14 mouse cellular contexts compared by ENCODE assay signal in the genomic region with DNA sequence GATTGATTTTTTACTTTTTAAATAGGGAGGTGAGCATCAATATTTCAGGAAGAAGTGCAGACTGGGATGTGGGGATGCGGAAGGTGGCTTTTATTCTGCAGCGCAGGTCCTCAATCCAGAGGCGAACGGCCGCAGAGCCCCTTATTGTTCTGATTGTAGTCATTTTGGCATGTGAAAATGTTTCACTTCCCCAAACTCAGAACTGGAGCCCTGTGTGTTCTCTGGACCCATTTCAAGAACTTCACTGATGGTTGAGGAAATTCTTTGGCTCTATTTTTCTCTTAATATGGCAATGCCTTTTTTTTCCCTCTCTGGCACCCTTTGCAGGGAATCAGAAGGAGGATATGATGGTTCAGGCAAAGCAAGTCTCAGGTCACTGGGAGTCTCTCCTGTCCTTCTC. TPM values are rescaled to one million over a fixed set of nuclear protein-coding genes. Genes with fewer than 3 reads are reported as not detected.
A peak's percentile ranks its signal among the peaks of the same experiment; 100 is the strongest.
DNase-seq lines count a peak whose midpoint lies in the region; ATAC-seq and TF ChIP-seq lines count a peak whose summit lies in the region.
"Had no signal": no experiment of that assay in that cellular context is flagged by ENCODE, and none has a peak within 500 bp of the region (broad histone marks: within the 10 kb centered on the region; RNA-seq: fewer than 3 reads in every experiment).

No protein-coding gene starts in this region.

- H3K9ac ChIP-seq in lung, embryonic 15.5 days: no peak overlapping the region
- H3K9ac ChIP-seq in hindbrain, embryonic 13.5 days: no peak overlapping the region
- H3K9ac ChIP-seq: liver, embryonic 14.5 days had no signal

- TF ChIP-seq CTCF in gastrocnemius, adult 2 months (IDR thresholded peaks at IDR 0.05): no peak
- no peak for TF ChIP-seq CTCF in lung, adult 2 months (IDR thresholded peaks at IDR 0.05; ENCODE audit: insufficient read depth, low read length)
- TF ChIP-seq CTCF in olfactory bulb, adult 2 months (IDR thresholded peaks at IDR 0.05; ENCODE audit: insufficient read depth, low read depth, low read length): no peak

- no peak overlapping the region for H3K4me3 ChIP-seq in gastrocnemius, adult 2 months
- H3K4me3 ChIP-seq in lung, embryonic 15.5 days: no peak overlapping the region
- no peak overlapping the region for H3K4me3 ChIP-seq in lung, adult 2 months (replicated peaks; ENCODE audit: extremely low read depth, low read depth, low read length)
- no peak overlapping the region for H3K4me3 ChIP-seq in olfactory bulb, adult 2 months (ENCODE audit: insufficient read depth, low read depth, low read length)
- no peak overlapping the region for H3K4me3 ChIP-seq in hindbrain, embryonic 13.5 days

- H3K4me1 ChIP-seq in lung, embryonic 15.5 days: peaks cover 39% of the 10 kb centered on the region
- peaks cover 3% of the 10 kb centered on the region; the same call in 1 of the 2 replicates for H3K4me1 ChIP-seq in lung, adult 2 months (ENCODE audit: control insufficient read depth, insufficient read depth, low read length)
- peaks cover 25% of the 10 kb centered on the region for H3K4me1 ChIP-seq in olfactory bulb, adult 2 months (ENCODE audit: control insufficient read depth, insufficient read depth, low read length)
- H3K4me1 ChIP-seq in hindbrain, embryonic 13.5 days (replicated peaks): peaks cover 16% of the 10 kb centered on the region

- H3K4me2 ChIP-seq in lung, embryonic 15.5 days: no peak overlapping the region
- H3K4me2 ChIP-seq in hindbrain, embryonic 13.5 days: no peak overlapping the region
- H3K4me2 ChIP-seq: midbrain, embryonic 11.5 days had no signal

- intact Hi-C loops in gastrocnemius, adult 2 months (cut with DNase I): no loop called here
- intact Hi-C loops in gastrocnemius, postnatal 14 days (cut with DNase I; ENCODE audit: low total_unique reads): no loop called here

- H3K36me3 ChIP-seq in lung, embryonic 15.5 days: no peaks in the 10 kb centered on the region
- no peaks in the 10 kb centered on the region for H3K36me3 ChIP-seq in hindbrain, embryonic 13.5 days

- no peak for TF ChIP-seq POLR2A in lung, adult 2 months (IDR thresholded peaks at IDR 0.05; ENCODE audit: borderline replicate concordance, extremely low read depth, low read depth, low read length)
- no peak for TF ChIP-seq POLR2A in olfactory bulb, adult 2 months (IDR thresholded peaks at IDR 0.05; ENCODE audit: insufficient read depth, low read depth, low read length)

- H3K27ac ChIP-seq in gastrocnemius, adult 2 months: peak overlapping the region; percentile 80
- H3K27ac ChIP-seq in lung, embryonic 15.5 days: peak overlapping the region; percentile 62
- 0 out of 2 replicates have a peak overlapping the region, but pooled peaks have one; percentile 58 for H3K27ac ChIP-seq in olfactory bulb, adult 2 months (ENCODE audit: insufficient read depth, low read depth, low read length)
- H3K27ac ChIP-seq in hindbrain, embryonic 13.5 days: no peak overlapping the region
- H3K27ac ChIP-seq: liver, embryonic 14.5 days had no signal

- ATAC-seq in lung, embryonic 15.5 days (ENCODE audit: borderline replicate concordance, extremely low read depth, low FRiP score, low TSS enrichment): no peak
- ATAC-seq in common myeloid progenitor, adult 5-6 weeks (replicated peaks; ENCODE audit: low read depth, poor library complexity, severe bottlenecking): 0 out of 2 replicates have a peak, but pooled peaks have one; percentile 32
- no peak for ATAC-seq in hindbrain, embryonic 13.5 days (ENCODE audit: low FRiP score)
- ATAC-seq: hindbrain, embryonic 16.5 days had no signal

- H3K9me3 ChIP-seq in lung, embryonic 15.5 days: no peaks in the 10 kb centered on the region
- no peaks in the 10 kb centered on the region for H3K9me3 ChIP-seq in hindbrain, embryonic 13.5 days

- DNase-seq in gastrocnemius, adult 2 months: no peak
- DNase-seq in gastrocnemius, postnatal 14 days: no peak
- no peak for DNase-seq in lung, adult 2 months
- DNase-seq in ovary, adult 18-20 months (ENCODE audit: low spot score): no peak
- DNase-seq: cerebellum, adult 8-10 months; spleen, adult 18-20 months; thymus, adult 2 months had no signal

- 75% methylated on average over 5 of the region's 5 CpGs for WGBS in lung, embryonic 15.5 days
- 62% methylated on average over 5 of the region's 5 CpGs for WGBS in lung, adult 2 months
- 69% methylated on average over 5 of the region's 5 CpGs for WGBS in olfactory bulb, adult 2 months
- WGBS in hindbrain, embryonic 13.5 days: 91% methylated on average over 5 of the region's 5 CpGs

- no peaks in the 10 kb centered on the region for H3K27me3 ChIP-seq in lung, embryonic 15.5 days
- no peaks in the 10 kb centered on the region for H3K27me3 ChIP-seq in hindbrain, embryonic 13.5 days

RNA-seq across cellular contexts. Expression of gene Htra1, which starts 33.2 kb away (rescaled TPM):
- total RNA-seq in gastrocnemius, adult 2 months (2021): 10 to 100 TPM; 23.9 to 32.6 TPM
- total RNA-seq in gastrocnemius, postnatal 14 days (2021): 10 to 100 TPM; 65.3 to 77.2 TPM
- polyA plus RNA-seq in lung, embryonic 15.5 days (2015; fragmentation: Nextera tagmentation; extraction: Ambion mirVana): 58.0 and 59.7 TPM in 2 replicates
- polyA plus RNA-seq in lung, adult 2 months (2012; rRNA removed): 64.7 and 65.2 TPM in 2 replicates
- total RNA-seq in common myeloid progenitor, adult 5-6 weeks (2017): not detected in 2 replicates
- polyA plus RNA-seq in olfactory bulb, adult 2 months (2012; ENCODE audit: insufficient read depth, insufficient read length, low replicate concordance, missing spikeins): not detected in 2 replicates
- 11.2 and 15.4 TPM in 2 replicates for polyA plus RNA-seq in hindbrain, embryonic 13.5 days (2015; fragmentation: Nextera tagmentation; extraction: Ambion mirVana)
